Mouse (Mus musculus): ENCODE measurements around the gene Klk1b11. TPM values are rescaled to one million over a fixed set of nuclear protein-coding genes. Genes with fewer than 3 reads are reported as not detected.
"Not testable (repeated sequence)": the region's sequence is repeated elsewhere in the genome, so short reads cannot be mapped to it uniquely, and the experiment has no call there.

Klk1b11 gene
- polyA plus RNA-seq (2021) = not detected

GRCm38 (mm10) chr7:43995577-43995976 is at the start of gene Klk1b11:
Gene Klk1b11, plus strand, starts transcription at chr7:43995877.
- H3K27me3 ChIP-seq; POLR2A ChIA-PET; in situ Hi-C loops (cut with MboI; ENCODE audit: low pct_unique_long_range_greater_than_20kb); ATAC-seq; DNase-seq (ENCODE audit: low read depth, low spot score); CTCF ChIA-PET: not testable (repeated sequence)

GRCm38 (mm10) chr7:43950364-43950763 is 45.3 kb upstream of the Klk1b11 start, which contains the start of gene Klk1b8:
Gene Klk1b8, plus strand, starts transcription at chr7:43950664.
- ChIA-PET POLR2A (no interaction called here), CTCF (no interaction called here)
- in situ Hi-C loops (cut with MboI; ENCODE audit: low pct_unique_long_range_greater_than_20kb) = no loop called here
- H3K27me3 ChIP-seq = no peaks in the 10 kb centered on the region
- ATAC-seq = no peak
- no peak for TF ChIP-seq CTCF (IDR thresholded peaks at IDR 0.05)
- no peak for DNase-seq (ENCODE audit: low read depth, low spot score)

- DNase-seq (ENCODE audit: low read depth, low spot score) (no peak), ATAC-seq (no peak)
- TF ChIP-seq CTCF (IDR thresholded peaks at IDR 0.05) = no peak
- CTCF ChIA-PET = no interaction called here
- H3K27me3 ChIP-seq = no peaks in the 10 kb centered on the region
- in situ Hi-C loops (cut with MboI; ENCODE audit: low pct_unique_long_range_greater_than_20kb) = no loop called here
- POLR2A ChIA-PET = no interaction called here
Measured at GRCm38 (mm10) chr7:43952703-43953102, 43.0 kb upstream of the Klk1b11 start.

DNA sequence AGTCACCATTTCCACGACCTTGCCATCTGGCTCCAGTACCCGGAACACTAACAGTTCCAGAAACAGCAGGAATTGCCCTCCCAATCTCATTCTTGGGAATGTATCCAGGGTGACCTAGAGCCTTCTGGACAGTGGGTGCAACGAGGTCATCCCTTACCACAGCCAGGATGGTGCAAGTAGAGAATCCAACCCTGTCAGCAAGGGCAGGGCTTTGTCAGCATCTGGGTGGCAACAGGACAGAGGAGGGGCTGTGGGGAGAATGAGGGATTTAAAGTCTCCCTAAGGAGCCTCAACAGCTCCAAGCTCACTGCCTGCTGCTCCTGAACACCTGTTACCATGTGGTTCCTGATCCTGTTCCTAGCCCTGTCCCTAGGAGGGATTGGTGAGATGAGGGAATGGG is 29.2 kb upstream of the Klk1b11 start, which contains the start of gene Klk1b1:
TSS of gene Klk1b1 (plus strand) at position 301 of the 400 bp plus-strand sequence.
- ATAC-seq (no peak), DNase-seq (ENCODE audit: low read depth, low spot score) (no peak)
- H3K27me3 ChIP-seq = no peaks in the 10 kb centered on the region
- in situ Hi-C loops (cut with MboI; ENCODE audit: low pct_unique_long_range_greater_than_20kb) = no loop called here
- ChIA-PET CTCF (no interaction called here), POLR2A (no interaction called here)
- TF ChIP-seq CTCF (IDR thresholded peaks at IDR 0.05) = no peak

GRCm38 (mm10) chr7:43967058-43967457 is 28.6 kb upstream of the Klk1b11 start:
- in situ Hi-C loops (cut with MboI; ENCODE audit: low pct_unique_long_range_greater_than_20kb) = no loop called here
- no peak for TF ChIP-seq CTCF (IDR thresholded peaks at IDR 0.05)
- DNase-seq (ENCODE audit: low read depth, low spot score) (no peak), ATAC-seq (no peak)
- POLR2A ChIA-PET = no interaction called here
- no peaks in the 10 kb centered on the region for H3K27me3 ChIP-seq
- CTCF ChIA-PET = no interaction called here

DNA sequence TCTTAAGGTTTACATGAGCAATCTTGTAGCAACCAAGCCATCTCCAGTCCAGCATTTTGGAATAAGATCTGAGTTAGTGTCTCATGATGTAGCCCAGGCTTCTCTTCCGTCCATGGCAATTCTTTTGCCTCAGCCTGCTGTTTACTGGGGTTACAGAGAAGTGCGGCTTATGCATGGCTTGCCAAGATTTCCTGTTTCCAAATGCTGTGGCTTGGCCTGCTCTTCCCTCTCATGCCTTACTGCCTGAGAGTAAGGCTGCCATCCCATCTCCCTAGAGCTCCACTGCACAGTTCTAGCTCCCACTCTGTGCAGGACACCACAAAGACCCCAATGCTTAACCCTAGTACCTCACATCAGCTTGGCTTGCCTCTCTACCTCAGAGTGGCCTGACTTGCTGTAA is 28.1 kb upstream of the Klk1b11 start:
- ATAC-seq = no peak
- CTCF ChIA-PET = no interaction called here
- POLR2A ChIA-PET = no interaction called here

DNA sequence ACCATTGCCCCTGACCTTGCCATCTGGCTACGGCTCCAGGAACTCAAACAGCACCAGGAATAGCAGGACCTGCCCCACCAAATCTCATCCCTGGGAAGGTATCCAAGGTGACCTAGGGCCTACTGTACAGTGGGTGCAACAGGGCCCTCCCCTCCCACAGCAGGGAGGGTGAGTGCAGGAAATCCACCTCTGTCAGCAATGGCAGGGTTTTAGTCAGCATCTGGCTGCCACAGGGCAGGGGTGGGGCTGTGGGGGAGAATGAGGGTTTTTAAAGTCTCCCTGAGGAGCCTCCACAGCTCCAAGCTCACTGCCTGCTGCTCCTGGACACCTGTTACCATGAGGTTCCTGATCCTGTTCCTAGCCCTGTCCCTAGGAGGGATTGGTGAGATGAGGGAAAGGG is 19.9 kb upstream of the Klk1b11 start, which contains the start of gene Klk1b9:
TSS of gene Klk1b9 (plus strand) at position 301 of the 400 bp plus-strand sequence.
- POLR2A ChIA-PET; H3K27me3 ChIP-seq; CTCF ChIA-PET; ATAC-seq; in situ Hi-C loops (cut with MboI; ENCODE audit: low pct_unique_long_range_greater_than_20kb); DNase-seq (ENCODE audit: low read depth, low spot score): not testable (repeated sequence)

More for the DNA sequence above, 28.1 kb upstream of the Klk1b11 start:
- no peak for DNase-seq (ENCODE audit: low read depth, low spot score)
- no peaks in the 10 kb centered on the region for H3K27me3 ChIP-seq
- no peak for TF ChIP-seq CTCF (IDR thresholded peaks at IDR 0.05)
- in situ Hi-C loops (cut with MboI; ENCODE audit: low pct_unique_long_range_greater_than_20kb) = no loop called here

DNA sequence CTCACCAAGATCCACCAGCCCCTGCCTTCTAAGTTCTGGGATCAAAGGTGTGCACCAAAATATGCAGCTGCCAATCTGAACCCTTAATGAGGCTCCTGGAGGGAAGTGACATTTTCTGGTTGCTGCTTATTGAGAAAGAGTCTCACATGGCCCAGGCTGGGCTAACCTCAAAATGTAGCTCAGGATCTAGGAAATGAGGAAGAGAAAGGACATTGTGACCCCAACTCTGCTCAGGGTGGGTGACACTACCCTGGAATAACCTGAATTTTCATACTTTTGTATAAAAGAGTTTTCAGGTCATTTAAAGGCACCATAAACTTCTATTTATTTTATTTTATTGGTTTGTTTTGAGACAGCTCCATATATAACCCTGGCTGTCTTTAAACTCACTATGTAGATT is 10.0 kb upstream of the Klk1b11 start:
- H3K27me3 ChIP-seq = no peaks in the 10 kb centered on the region
- ChIA-PET CTCF (no interaction called here), POLR2A (no interaction called here)
- ATAC-seq (no peak), DNase-seq (ENCODE audit: low read depth, low spot score) (no peak)
- in situ Hi-C loops (cut with MboI; ENCODE audit: low pct_unique_long_range_greater_than_20kb) = no loop called here
- TF ChIP-seq CTCF (IDR thresholded peaks at IDR 0.05) = no peak

- DNase-seq (ENCODE audit: low read depth, low spot score); in situ Hi-C loops (cut with MboI; ENCODE audit: low pct_unique_long_range_greater_than_20kb); POLR2A ChIA-PET; ATAC-seq; H3K27me3 ChIP-seq; CTCF ChIA-PET: not testable (repeated sequence)
Measured at GRCm38 (mm10) chr7:43994821-43995220, 856 bp upstream of the Klk1b11 start.

DNA sequence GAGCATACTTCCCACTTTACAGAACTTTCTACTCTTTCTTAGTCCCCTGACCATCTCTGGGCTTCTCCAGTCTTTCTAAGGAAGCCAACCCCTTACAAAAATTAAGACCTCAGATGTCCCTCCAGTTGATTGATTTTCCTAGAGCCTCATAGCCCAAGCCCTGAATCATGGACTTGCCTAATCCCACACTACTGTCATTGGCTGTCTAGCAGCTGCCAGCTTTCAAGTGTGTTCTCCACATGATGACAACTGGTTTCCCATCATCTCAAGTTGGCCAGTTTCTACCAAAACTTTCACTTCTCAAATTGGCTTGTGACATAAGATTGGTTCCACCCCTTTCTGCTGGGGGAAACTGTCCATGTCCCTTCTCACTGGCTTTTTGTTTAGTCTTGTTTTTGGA is 9.2 kb downstream of the Klk1b11 start:
- TF ChIP-seq CTCF (IDR thresholded peaks at IDR 0.05) = no peak

DNA sequence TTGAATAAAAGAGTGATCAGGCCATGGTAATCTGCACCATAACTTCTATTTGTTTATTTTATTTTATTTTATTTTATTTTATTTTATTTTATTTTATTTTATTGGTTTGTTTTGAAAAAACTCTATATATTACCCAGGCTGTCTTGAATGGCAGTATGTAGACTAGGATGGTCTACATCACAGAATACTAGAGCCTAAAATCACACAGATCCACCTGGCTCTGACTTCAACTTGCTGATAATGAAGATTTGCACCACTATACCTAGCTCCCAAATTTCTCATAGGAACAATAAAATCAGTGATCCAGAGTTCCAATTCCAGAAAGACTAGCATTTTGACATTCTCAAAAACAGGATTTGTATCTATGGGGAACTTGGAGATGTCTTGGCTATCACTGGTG is 16.2 kb downstream of the Klk1b11 start, which contains the start of gene Klk1b26:
TSS of gene Klk1b26 (plus strand) at position 301 of the 400 bp plus-strand sequence.
- DNase-seq (ENCODE audit: low read depth, low spot score); H3K27me3 ChIP-seq; CTCF ChIA-PET; ATAC-seq; POLR2A ChIA-PET; in situ Hi-C loops (cut with MboI; ENCODE audit: low pct_unique_long_range_greater_than_20kb): not testable (repeated sequence)

More for the DNA sequence above, 9.2 kb downstream of the Klk1b11 start:
- DNase-seq (ENCODE audit: low read depth, low spot score) = no peak
- ATAC-seq = no peak
- ChIA-PET POLR2A (no interaction called here), CTCF (no interaction called here)
- in situ Hi-C loops (cut with MboI; ENCODE audit: low pct_unique_long_range_greater_than_20kb) = no loop called here
- H3K27me3 ChIP-seq = no peaks in the 10 kb centered on the region

- CTCF ChIA-PET; DNase-seq (ENCODE audit: low read depth, low spot score); H3K27me3 ChIP-seq; in situ Hi-C loops (cut with MboI; ENCODE audit: low pct_unique_long_range_greater_than_20kb); ATAC-seq; POLR2A ChIA-PET: not testable (repeated sequence)
Measured at GRCm38 (mm10) chr7:44014666-44015065, 19.0 kb downstream of the Klk1b11 start.
